Comparison of ENCODE assay signal across 25 mouse cellular contexts in the genomic region with DNA sequence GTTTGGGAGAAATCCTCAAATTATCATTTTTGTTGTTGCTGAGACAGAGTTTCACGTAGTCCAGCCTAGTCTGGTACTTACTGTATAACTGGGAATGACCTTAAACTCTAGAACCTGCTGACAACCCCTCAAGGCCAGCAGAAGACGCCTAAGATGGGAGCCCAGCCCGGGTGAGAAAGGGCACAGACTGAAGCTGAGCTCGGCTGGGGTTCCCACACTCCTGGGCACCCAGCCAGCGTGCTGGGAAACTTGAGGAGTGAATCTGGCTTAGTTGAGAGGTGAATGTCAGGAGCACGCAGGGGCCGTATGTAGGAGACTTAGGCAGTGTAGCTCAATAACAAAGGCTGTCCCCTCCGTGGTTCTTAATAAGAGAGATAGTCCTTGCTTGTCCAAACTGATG. TPM values are rescaled to one million over a fixed set of nuclear protein-coding genes. Genes with fewer than 3 reads are reported as not detected.
DNase-seq lines count a peak whose midpoint lies in the region; ATAC-seq lines count a peak whose summit lies in the region.
"Had no signal": no experiment of that assay in that cellular context is flagged by ENCODE, and none has a peak within 500 bp of the region (broad histone marks: within the 10 kb centered on the region; RNA-seq: fewer than 3 reads in every experiment).

No protein-coding gene starts in this region.

- no peak overlapping the region for H3K4me2 ChIP-seq in kidney, embryonic 14.5 days (replicated peaks; ENCODE audit: low read depth, low read length)
- H3K4me2 ChIP-seq: embryonic facial prominence, embryonic 12.5 days; heart, embryonic 13.5 days; liver, embryonic 11.5 days; midbrain, embryonic 11.5 days had no signal

- ATAC-seq in kidney, embryonic 14.5 days (ENCODE audit: low FRiP score, low TSS enrichment): no peak
- ATAC-seq: forebrain, postnatal 0 days had no signal

- H3K27me3 ChIP-seq in kidney, embryonic 14.5 days (ENCODE audit: control insufficient read depth, insufficient read depth, low read length): no peaks in the 10 kb centered on the region
- H3K27me3 ChIP-seq: embryonic facial prominence, embryonic 12.5 days; heart, embryonic 13.5 days had no signal

- H3K4me1 ChIP-seq in kidney, embryonic 14.5 days (ENCODE audit: control insufficient read depth, insufficient read depth, low read length): no peaks in the 10 kb centered on the region; the same call in 1 of the 2 replicates
- H3K4me1 ChIP-seq: embryonic facial prominence, embryonic 12.5 days had no signal

- H3K27ac ChIP-seq in kidney, embryonic 14.5 days (ENCODE audit: low read depth, low read length): no peak overlapping the region
- H3K27ac ChIP-seq: embryonic facial prominence, embryonic 12.5 days; heart, embryonic 13.5 days; macrophage had no signal

- intact Hi-C loops in gastrocnemius, postnatal 14 days (cut with DNase I; ENCODE audit: low total_unique reads): no loop called here

- peak; percentile 19 for DNase-seq in gastrocnemius, postnatal 14 days
- no peak for DNase-seq in gastrocnemius, adult 18-20 months (ENCODE audit: low spot score)
- peak; percentile 28 to 34 for DNase-seq in kidney, postnatal 4 days
- DNase-seq in testis, postnatal 10 days (ENCODE audit: low spot score): peak; percentile 65
- no peak for DNase-seq in testis, postnatal 14 days (ENCODE audit: low spot score)
- no peak for DNase-seq in thymus, postnatal 25 days
- DNase-seq: cerebellum, adult 18-20 months; forebrain, postnatal 0 days; heart, postnatal 36 days; lung, adult 2 months; thymus, postnatal 14 days had no signal

- WGBS in kidney, embryonic 14.5 days: 74% methylated on average over 8 of the region's 8 CpGs

- no peak overlapping the region for H3K4me3 ChIP-seq in kidney, embryonic 14.5 days (ENCODE audit: low read length)
- H3K4me3 ChIP-seq: embryonic facial prominence, embryonic 12.5 days; heart, embryonic 13.5 days; myocyte had no signal

- no peaks in the 10 kb centered on the region for H3K36me3 ChIP-seq in kidney, embryonic 14.5 days (ENCODE audit: control insufficient read depth, insufficient read depth, low read length)
- H3K36me3 ChIP-seq: embryonic facial prominence, embryonic 12.5 days; G1E; heart, embryonic 13.5 days had no signal

- H3K9me3 ChIP-seq in kidney, embryonic 14.5 days (ENCODE audit: control insufficient read depth, low read length): no peaks in the 10 kb centered on the region
- H3K9me3 ChIP-seq: embryonic facial prominence, embryonic 12.5 days; G1E; heart, embryonic 13.5 days had no signal

- no peak overlapping the region for H3K9ac ChIP-seq in kidney, embryonic 14.5 days (ENCODE audit: low read depth, low read length)
- H3K9ac ChIP-seq: embryonic facial prominence, embryonic 12.5 days; forebrain, postnatal 0 days; heart, embryonic 13.5 days had no signal

RNA-seq across cellular contexts. Expression of a gene that starts 12.9 kb away (rescaled TPM):
- total RNA-seq in gastrocnemius, postnatal 14 days (2021): not detected
- total RNA-seq in gastrocnemius, adult 18-20 months (2021): not detected
- polyA plus RNA-seq in kidney, embryonic 14.5 days (2014; fragmentation: Nextera tagmentation; extraction: Ambion mirVana): not detected in 2 replicates
- total RNA-seq: common myeloid progenitor, adult 5-6 weeks; forebrain, postnatal 0 days; G1E; gastrocnemius, adult 8-10 months; heart, postnatal 36 days; layer of hippocampus, postnatal 10 days; left cerebral cortex, postnatal 10 days; neutrophil, adult 5-6 weeks had no signal
- polyA plus RNA-seq: embryonic facial prominence, embryonic 12.5 days; forebrain, postnatal 0 days; G1E; heart, embryonic 13.5 days; liver, embryonic 11.5 days; lung, adult 2 months; macrophage; midbrain, embryonic 11.5 days; myocyte; stomach, embryonic 16.5 days had no signal

RNA-seq across cellular contexts. Expression of a gene that starts 41.7 kb away (rescaled TPM):
- total RNA-seq in gastrocnemius, postnatal 14 days (2021): not detected
- not detected for total RNA-seq in gastrocnemius, adult 18-20 months (2021)
- 0.32 TPM in 1 of 2 replicates, not detected in the other for polyA plus RNA-seq in kidney, embryonic 14.5 days (2014; fragmentation: Nextera tagmentation; extraction: Ambion mirVana)
- total RNA-seq: common myeloid progenitor, adult 5-6 weeks; forebrain, postnatal 0 days; G1E; gastrocnemius, adult 8-10 months; heart, postnatal 36 days; layer of hippocampus, postnatal 10 days; left cerebral cortex, postnatal 10 days; neutrophil, adult 5-6 weeks had no signal
- polyA plus RNA-seq: forebrain, postnatal 0 days; G1E; liver, embryonic 11.5 days; macrophage; midbrain, embryonic 11.5 days; myocyte had no signal

RNA-seq across cellular contexts. Expression of a gene that starts 50.6 kb away (rescaled TPM):
- total RNA-seq in gastrocnemius, postnatal 14 days (2021): not detected
- total RNA-seq in gastrocnemius, adult 18-20 months (2021): not detected
- polyA plus RNA-seq in kidney, embryonic 14.5 days (2014; fragmentation: Nextera tagmentation; extraction: Ambion mirVana): 11.3 and 13.5 TPM in 2 replicates
- total RNA-seq: common myeloid progenitor, adult 5-6 weeks; G1E; gastrocnemius, adult 8-10 months; heart, postnatal 36 days; layer of hippocampus, postnatal 10 days; left cerebral cortex, postnatal 10 days; neutrophil, adult 5-6 weeks had no signal
- polyA plus RNA-seq: G1E; lung, adult 2 months; macrophage; myocyte had no signal

Comparison
In these comparisons a context has a peak if more than half of its experiments do, and no peak if none do; other contexts are left out.
1. DNase-seq: peak in gastrocnemius, postnatal 14 days (single experiment), kidney, postnatal 4 days (2 of 2) and testis, postnatal 10 days (single experiment); none in gastrocnemius, adult 18-20 months (single experiment), testis, postnatal 14 days (single experiment) and thymus, postnatal 25 days (single experiment).